Mouse (Mus musculus) stomach, postnatal 0 days (tissue): ENCODE results near the gene Ube2f.

Experiments used
- CTCF ChIP-seq: IDR thresholded peaks from 2 replicates; pipeline ENCODE4 v1.5.1; 2016; ENCODE audit warnings: antibody characterized with exemption, low read depth, mild to moderate bottlenecking, moderate library complexity
- EP300 ChIP-seq: optimal IDR thresholded peaks from 2 replicates; pipeline ENCODE3; 2016; ENCODE audit warnings: antibody characterized with exemption

DNA sequence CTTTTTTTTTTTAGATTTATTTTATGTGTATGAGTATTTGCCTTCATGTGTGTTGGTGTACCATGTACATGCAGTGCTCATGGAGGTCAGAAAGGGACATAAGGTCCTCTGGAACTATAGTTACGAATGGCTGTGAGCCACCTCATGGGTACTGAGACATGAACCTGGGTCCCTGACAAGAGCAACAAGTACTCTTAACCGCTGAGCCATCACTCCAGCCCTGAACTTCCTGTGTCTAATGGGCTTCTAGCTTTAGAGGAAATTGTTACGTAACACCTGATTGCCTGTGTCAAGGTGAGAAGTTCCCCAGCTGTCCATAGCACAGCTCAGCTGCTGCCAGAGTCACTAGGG is 29.8 kb upstream of the Ube2f start:
- TF ChIP-seq CTCF (no peak), EP300 (no peak)
